Mouse (Mus musculus) testis, adult 2 months (tissue): Measurements from ENCODE around the gene Olfr1048.

Experiments
- CTCF ChIP-seq: fragments of 200-500 bp; IDR thresholded peaks from 2 replicates; pipeline ENCODE4 v1.5.1; 2012; ENCODE audit warnings: low read depth, mild to moderate bottlenecking, inconsistent platforms, low read length, moderate library complexity; ENCODE audit not compliant: control insufficient read depth, insufficient read depth, insufficient replicate concordance
- POLR2A ChIP-seq: fragments of 200-500 bp; IDR thresholded peaks from 2 replicates; pipeline ENCODE4 v1.6.1; 2012; ENCODE audit warnings: low read depth, mild to moderate bottlenecking, inconsistent platforms, low read length, moderate library complexity; ENCODE audit not compliant: control insufficient read depth

DNA sequence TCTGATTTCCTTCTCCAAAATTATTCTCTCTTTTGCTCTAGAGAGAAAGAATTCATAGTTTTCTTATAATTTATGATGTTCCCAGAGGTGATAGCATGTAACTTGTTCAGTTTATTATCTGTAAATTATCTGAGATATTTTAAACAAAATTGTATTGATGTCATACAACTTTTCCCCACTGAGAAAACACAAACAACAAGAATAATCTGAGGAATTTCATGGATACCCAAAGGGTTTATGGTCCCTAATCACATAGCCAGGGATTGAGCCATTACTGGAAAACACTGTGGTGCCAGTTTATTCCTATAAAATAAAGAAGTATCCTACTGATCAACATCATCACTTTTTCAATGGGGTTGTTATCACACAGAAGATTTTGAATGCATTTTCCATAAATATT is at the start of gene Olfr1048:
- TF ChIP-seq CTCF (no peak), POLR2A (no peak)
